Mouse (Mus musculus) monocyte, adult 2 months (primary cell): Measurements from ENCODE around the gene Cdkl3.
A peak's percentile ranks its signal among the peaks of the same experiment; 100 is the strongest.

Source experiments
- DNase-seq, 2 experiments: peaks; one replicate each; pipeline ENCODE4 v3.0.0; 2022; ENCODE audit warnings: low spot score in 2 of 2, low read depth in 1 of 2

Gene Cdkl3

DNA sequence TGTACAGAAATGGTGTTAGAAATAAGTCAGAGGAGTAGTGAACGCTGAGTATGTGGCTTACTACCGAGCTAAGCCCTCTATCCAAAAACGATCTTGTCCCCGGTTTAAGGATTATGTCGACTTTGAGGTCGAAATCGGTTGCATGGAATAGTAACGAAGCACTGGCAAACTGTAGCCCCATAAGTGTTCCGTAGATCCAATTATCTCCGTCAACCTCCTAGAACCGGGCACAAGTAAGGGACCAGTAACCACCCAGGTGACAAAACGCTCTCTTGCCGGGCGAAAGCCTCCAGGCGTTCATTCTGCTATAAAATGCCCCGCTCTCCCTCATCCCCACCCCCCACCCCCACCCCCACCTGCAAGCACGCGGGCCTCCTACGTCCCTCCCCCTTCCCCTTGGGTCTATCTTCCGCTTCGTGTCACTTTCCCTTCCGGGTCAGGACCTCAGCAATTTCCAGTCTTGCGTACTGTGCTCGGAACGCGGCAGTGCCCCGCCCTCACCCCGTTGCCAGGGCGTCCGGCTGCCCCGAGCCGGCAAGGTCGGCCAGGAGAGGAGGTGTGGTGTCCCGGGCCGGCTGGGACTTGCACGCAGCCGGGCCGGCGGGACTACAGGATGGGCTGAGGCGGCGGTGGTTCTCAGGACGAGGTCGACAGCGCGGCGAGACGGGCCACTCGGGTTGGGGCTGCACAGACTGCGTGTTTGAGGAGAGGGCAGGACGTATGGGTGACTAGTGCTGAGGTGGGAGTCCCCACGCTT is at the start of gene Cdkl3:
Gene Cdkl3, plus strand, starts transcription at position 450 of the 757 bp plus-strand sequence.
- peak; percentile 76 to 81 for DNase-seq

DNA sequence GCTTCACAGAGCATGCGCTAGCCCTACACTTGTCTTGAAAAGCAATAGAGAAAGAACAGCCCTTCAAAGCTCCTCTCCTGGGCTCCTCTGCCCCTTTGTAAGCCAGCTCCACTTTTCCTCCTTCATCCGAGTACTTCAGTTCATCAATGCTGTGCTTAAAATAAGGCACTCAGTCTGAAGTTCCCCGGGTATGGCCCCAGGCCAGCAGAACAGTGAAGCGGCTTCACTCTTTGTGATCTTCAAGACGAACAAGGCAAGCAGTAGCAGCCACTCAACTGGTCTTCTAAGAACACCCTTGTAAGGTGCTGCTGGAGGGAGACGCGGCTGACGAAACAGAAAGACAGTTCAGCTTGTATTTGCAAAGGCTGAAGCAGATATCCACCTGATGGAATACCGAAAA is 47.9 kb upstream of the Cdkl3 start:
- DNase-seq, result no peak

DNA sequence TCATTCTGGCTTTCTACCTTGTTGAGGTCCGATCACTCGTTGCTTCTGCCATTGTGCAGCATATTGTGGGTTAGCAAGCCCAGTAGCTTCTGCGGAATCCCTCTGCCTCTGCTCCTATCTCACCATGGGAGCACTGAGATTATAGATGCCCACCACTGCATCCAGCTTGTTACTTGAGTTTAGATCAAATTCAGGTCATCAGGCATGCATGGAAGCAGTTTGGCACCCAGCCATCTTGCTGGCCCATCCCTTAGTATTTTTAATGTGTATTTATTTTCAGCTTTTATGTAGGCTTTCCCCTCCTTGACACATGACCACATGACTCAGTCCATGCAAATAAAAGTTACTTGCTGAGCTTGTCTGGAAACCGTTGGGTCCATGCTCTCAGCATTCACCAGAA is 46.3 kb upstream of the Cdkl3 start:
- DNase-seq, result no peak

DNA sequence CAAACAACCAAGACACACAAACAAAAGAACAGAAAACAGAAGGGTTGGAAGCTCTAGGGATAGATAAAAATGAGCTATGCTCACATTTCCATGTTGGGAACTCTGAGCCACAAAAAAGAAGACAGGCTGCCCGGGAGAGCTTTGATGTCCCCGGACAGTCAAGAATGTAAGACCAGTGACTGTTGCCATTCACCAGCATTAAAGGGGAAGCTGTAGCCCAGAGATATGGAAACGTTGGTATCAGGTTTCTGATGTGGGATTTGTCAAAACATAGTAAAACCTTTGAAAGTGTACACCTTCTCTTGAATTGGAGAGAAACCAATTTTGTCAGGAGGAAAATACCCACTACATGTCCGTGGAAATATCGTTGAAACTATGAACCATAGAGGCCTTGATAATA is 44.5 kb upstream of the Cdkl3 start:
- DNase-seq, result no peak

DNA sequence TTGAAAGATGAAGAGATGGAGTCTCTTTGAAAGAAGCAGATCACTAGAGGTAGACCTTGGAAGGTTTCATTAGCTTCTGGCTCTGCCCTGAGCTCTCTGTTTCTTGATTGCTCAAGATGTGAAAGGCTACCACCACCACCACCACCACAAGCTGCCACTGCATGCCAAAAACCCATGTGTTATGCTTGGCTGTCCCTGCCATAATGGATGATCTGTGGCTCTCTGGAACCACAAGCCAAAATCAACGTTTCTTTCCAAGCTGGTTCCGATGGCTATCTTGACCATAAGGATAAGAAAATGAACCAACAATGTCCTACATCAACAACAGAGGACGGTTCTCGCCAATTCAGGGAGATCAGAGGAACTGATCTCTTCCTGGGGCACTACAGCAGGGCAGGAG is 44.0 kb upstream of the Cdkl3 start:
- DNase-seq, result no peak

DNA sequence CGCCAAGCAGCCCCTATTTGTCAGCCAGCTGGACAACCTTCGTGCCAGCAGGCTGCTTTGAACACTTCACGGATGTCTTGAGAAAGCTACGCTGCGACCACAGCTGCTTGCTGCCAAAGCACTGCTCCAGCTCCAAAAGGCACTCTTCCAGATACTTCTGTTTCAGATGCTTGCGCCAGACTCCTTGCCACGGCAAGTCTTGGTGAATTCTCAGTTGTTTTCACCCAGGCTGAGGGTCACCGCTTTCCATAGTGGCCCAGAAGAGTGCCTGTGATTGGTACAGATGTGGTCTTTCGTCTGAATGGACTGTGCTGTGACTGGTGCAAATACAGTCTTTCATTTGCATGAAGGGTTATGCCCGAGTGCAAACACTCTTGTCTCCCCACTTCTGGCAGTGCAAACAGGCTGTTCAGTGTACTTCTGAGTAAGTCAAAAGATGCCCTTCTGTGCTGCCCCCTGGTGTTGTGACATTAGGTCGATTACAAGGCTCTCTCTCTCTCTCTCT is 43.0 kb upstream of the Cdkl3 start:
- no peak for DNase-seq

DNA sequence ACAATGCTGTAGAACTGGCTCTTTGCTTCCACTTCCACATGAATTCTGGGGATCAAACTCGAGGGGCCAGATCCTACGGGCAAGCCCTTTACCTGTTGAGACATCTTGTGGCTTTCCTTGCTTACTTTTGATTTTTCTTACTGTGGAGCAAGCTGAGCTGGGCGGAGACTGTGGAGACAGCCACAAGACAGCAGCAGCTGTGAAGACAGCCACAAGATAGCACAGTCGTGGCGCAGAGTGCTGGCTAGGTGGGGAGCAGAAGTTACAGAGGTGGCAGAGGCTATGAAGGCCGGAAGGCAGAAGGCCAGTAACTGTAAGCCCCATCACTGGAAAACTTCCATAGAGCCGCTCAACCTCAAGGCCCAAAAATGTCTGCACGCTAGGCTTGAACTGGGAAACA is 42.3 kb upstream of the Cdkl3 start:
- no peak for DNase-seq

DNA sequence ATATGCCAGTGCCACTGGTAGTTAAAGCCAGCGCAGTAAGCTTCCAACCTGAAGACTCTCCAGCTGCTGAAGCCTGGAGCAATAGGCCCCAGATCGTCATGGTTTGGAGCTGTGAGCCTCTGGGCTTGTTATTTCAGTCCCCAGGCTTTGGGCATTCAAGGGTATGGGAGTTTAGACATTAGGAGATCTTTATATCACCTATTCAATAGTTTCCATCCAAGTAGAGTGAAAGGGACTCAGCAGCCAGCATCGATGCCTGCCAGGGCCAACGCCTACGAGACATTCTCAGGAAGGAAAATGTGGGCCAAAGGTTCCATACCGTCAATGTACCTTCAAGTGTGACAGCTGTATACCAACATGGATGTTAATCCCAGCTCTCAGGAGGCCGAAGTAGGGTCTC is 41.7 kb upstream of the Cdkl3 start:
- DNase-seq, result no peak

DNA sequence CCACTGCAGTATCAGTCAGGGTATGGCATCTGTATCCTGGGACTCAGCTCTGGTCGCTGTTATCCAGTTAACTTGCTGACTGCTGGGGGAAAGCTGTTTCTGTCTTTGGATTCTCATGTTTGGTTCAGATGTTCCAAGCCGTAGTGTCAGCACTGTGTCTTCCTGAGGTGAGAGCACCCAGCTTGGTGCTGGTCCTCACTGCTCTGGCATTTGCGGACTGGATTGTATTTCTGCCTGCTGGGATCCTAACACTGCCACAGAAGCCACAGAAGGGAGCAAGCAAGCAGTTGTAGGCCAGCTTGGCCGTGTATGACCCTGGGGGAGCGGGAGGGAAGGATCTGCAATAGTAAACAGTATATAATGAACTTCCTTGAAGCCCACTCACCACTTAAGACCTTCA is 37.4 kb upstream of the Cdkl3 start:
- no peak for DNase-seq

DNA sequence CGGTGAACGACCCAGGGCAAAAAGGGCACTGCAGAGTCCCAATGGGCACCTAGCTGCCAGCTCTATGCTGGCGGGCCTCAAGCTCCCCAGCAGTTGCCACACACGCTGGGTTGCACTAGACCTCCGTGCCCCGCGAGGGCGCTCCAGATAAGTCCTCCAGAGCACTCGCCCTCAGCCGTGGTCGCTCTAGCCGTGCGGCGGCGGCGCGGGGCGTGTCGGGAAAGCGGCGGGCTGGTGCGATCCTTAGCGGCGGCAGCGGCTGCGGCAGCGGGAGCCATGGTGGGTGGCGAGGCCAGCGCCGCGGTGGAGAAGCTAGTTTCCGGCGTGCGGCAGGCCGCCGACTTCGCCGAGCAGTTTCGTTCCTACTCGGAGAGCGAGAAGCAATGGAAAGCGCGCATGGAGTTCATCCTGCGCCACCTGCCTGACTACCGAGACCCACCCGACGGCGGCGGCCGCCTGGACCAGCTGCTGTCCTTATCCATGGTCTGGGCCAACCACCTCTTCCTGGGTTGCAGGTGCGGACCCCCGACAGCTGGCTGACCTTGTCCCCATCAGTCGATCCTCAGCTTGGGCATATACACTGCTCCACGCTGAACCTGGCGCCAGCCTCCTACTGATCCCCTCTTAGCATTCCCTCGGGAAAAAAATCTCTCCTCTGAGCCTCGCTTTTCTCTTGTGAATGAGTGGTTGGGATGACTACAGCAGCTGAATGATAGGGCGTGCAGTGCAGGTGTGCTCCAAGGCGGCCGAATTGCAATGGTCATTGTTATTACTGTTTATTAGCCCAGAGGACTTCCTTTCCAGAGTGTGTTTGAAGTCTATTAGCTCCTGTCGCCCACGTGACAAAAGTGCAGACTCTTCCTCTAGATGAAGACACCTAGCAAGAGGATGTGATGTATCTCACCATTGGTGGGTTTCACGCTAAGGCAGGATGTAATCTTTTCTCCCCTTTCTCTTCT is 36.3 kb upstream of the Cdkl3 start, which contains the start of gene Cdkn2aipnl:
Gene Cdkn2aipnl, plus strand, starts transcription at position 219 of the 959 bp plus-strand sequence.
- peak; percentile 85 to 95 for DNase-seq

DNA sequence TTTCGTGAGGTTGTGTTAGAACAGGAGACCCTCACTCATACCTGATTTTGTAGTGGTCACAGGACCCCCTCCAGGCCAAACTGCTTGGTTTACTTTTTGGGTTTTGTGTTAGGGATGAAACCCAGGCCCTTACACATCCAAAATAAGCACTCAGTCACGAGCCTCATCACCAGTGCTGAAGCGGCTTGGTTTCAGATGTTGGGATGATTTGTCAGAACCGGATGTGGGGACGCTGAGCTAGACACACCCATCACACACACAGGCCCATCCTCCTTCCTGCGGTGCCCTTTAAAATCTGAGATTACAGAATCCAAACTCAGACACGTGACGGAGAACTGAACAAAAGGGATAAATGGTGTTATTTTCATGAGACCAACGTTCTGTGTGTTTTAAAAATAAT is 35.1 kb upstream of the Cdkl3 start:
- no peak for DNase-seq

DNA sequence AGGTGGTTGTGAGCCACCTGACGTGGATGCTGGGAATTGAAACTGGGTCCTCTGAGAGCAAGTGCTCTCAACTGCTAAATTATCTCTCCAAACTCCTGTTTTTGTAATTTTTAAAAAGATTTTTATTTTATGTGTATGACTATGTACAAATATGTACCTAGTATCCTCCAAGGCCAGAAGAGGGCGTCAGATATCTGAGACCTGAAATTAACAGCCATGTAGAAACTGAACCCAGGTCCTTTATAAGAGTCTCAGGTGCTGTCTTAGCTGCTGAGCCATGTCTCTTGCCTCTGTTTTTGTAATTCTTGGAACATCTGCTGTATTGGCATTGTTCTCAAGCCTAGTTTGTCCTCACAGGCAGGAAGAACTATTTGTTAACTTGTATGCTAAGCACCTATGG is 34.5 kb upstream of the Cdkl3 start:
- no peak for DNase-seq

DNA sequence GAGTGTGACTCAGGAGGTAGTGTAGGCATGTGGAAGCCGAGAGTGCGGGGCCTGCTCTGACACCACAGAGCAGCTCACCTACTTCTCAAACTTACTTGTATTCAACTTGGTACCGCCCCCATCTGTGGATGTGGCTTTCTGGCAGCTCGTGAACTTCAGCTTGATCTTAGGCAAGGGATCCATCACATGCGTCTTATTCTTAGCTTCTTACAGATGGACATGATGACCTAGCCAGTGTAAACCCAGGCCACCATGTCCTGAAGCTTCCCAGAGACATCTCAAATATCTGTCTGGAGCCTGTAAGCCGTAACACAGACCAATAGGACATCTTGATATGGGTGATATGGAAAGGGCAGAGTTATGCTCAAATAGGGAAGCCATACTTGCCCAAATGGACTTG is 32.4 kb upstream of the Cdkl3 start:
- no peak for DNase-seq

DNA sequence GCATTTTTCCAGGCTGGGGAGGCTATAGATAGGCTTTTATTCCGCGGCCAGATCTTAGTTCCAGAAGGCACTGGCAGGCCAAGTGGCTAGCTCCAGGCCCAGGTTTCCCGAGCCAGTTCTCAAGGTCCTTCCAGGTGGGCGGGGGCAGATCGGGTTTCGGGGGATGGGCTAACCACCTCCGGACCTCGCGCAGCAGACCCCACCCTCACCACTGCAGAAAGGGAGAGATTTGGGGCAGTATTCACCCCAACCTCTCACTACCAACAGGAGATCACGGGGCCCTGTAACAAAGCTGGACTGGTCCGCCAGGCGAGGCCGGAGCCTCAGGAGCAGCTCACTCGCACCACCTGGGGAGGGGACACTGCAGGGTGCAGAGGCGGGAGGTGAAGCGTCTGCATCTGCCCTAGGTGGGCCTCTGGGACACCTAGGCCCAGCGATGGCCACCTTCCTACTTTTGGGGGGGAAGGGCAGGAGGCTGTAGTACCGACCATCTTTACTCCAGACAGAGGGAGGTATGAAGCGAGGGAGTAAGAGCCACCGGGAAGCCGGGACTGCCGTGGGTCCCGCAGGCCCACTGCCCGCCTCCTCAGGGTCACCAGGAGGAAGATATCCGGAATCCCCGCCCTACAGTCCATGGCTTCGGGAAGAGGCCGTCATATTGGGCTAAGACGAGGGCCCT is 4.3 kb upstream of the Cdkl3 start:
- DNase-seq, result peak in 1 of 2 experiments; percentile 9

DNA sequence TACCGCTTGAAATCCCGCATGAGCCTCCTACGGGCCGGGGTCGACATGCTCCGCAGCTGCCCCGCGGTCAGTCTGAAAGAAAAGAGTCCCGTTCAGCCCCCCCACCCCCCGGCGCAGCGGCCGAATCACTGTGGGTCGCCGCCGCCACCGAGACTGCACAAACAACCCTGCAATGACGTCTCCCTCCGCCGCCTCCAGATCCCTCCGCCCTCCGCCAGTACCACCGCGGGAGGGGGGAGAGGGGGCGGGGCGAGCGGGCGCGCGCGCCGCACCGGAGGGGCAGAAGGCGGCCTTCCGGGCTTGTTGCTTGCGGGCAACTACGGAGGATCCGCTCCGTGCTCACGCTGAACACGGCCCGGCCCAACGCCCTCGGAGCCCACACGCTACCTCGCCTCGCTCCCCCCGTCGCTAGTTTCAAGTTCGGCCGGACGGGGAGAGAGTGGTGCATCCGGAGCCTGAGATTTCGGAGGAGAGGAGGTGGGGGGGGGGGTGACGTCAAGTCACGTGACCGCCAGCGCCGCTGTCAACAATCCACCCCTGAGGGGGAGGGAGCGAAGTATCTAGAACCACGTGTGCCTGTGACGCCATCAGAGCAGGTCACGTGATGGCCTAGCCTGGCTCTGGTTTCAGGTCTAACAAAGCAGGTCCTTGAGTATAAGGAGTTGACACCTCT is 3.6 kb upstream of the Cdkl3 start, which contains the start of gene Ube2b:
Gene Ube2b, minus strand, starts transcription at position 473 of the 673 bp plus-strand sequence.
- DNase-seq, result peak; percentile 79 to 89

DNA sequence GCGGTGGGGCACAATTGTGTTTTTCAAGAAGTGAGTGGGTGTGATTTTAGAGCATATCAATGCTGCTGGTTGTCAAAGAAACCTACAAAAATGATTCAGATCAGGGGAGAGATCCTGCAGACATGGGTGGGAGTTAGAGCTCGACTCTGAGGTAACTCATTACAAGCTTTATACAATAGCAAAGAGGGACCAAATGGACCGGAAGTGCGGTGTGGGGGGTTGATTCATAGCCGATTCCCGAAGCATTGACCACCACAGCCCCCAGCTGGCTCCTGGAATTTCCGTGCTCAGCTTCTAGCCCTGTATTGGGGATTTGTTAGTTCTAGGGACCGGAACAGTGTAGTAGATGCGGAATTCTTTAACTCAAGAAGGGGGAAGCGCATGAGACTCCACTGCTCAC is 2.7 kb upstream of the Cdkl3 start:
- DNase-seq, result no peak

DNA sequence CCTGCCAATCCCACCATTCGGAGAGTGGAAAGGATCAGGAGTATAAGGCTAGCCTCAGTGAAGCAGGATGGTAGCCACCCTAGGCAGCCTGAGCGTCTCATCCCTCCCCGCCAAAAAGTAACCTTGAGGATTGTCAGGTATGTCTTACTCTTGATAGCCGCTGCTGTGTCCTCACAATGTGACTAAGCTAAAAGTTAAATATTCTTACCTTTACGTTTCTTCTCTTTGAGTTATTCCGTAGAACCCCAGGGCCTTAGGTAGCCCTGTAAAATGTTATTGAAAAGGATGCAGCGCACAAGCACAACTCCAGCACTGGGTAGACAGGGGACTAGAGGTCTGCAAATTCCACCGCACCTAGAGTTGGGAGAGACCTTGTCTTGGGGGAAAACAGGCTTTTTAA is 2.2 kb upstream of the Cdkl3 start:
- no peak for DNase-seq

DNA sequence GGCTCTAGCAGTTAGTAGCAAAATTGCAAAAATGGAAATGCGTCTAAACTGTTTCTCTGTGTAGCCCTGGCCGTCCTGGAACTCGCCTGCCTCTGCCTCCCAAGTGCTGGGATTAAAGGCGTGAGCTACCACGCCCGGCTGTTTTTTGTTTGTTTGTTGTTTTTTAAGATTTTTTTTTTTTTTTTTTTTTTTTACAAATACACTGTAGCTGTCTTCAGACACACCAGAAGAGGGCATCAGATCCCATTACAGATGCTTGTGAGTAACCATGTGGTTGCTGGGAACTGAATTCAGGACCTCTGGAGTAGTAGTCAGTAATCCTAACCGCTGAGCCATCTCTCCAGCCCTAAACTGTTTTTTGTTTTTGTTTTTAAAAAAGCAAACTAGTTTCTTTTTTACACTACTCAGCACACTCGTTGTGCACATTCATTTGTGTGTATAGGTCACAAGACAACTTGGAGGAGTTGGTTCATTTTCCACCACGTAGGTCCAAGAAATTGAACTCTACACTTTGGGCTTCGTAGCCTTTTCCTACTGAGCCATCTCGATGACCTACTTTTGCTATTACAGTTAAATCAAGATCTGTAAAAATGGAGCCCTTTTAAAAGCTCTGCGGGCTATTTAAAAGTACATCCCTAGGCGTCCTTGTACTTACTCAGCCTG is 1.0 kb upstream of the Cdkl3 start:
- DNase-seq, result no peak

DNA sequence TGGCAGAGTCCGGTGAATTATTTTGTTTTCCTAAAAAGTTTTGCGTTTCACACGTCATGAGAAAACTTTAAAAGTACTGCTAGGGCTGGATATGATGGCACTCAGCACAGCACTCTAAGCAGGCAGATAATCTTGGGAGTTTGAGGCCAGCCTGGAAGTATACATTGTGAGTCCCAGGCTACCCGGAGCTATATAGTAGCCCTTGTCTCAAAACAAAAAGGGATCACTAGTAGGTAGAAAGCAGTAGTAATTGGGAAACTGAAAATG is 583 bp upstream of the Cdkl3 start:
- no peak for DNase-seq

DNA sequence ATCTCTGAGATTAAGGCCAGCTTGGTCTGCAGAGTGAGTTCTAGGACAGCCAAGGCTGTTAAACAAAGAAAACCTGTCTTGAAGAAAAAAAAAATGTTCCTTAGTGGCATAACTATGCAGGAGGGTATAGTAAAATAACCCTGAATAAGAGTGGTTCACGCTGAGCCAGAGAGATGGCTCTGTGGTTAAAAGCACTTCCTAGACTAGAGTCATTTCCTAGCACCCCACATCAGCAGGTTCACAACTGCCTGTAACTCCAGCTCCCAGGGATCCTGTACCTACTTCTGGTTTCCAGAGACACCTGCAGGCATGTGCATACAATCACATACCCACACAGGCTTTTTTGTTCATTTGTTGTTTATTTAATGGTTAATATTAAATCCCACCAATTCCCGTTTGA is 1.6 kb downstream of the Cdkl3 start:
- no peak for DNase-seq

DNA sequence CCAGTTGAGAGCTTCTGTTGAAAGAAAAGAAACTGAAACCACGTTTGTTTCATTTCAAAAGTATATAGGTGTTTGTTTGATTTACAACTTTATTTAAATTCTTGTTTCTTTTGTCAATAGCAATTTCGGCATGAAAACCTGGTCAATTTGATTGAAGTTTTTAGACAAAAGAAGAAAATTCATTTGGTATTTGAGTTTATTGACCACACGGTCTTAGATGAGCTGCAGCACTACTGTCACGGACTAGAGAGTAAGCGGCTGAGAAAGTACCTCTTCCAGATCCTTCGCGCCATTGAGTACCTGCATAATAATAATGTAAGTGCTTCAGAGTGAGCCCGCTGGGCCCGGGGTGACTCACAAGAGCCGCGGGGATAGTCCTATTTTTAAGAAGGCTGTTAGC is 7.0 kb downstream of the Cdkl3 start:
- DNase-seq, result no peak
